Mouse (Mus musculus) urinary bladder, postnatal 4 days (tissue): ENCODE measurements around the gene Ntpcr.

Experiments used
- DNase-seq, 2 experiments: peaks; one replicate each; pipeline ENCODE4 v3.0.0; 2021 to 2022; ENCODE audit warnings: low spot score in 2 of 2

Ntpcr gene

DNA sequence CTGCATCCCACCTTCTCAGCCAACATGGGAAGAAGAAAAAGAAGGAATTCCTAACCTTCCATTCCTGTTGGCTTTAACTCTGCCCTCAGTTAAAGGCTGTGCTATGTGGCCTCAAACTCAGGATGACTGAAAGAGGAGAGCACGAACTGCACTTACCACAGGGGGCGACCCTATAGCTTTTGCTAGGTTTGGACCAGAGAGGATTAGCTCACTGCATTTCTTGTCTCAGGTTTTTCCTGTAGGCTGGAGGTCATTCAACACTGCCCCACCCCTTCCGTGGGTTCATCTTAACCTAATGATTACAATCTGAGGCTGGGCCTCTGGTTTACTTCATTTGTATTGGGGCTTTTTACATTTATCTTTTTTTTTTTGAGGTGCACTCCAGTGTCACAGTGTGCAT, 45.3 kb downstream of the Ntpcr start:
- no peak for DNase-seq

DNA sequence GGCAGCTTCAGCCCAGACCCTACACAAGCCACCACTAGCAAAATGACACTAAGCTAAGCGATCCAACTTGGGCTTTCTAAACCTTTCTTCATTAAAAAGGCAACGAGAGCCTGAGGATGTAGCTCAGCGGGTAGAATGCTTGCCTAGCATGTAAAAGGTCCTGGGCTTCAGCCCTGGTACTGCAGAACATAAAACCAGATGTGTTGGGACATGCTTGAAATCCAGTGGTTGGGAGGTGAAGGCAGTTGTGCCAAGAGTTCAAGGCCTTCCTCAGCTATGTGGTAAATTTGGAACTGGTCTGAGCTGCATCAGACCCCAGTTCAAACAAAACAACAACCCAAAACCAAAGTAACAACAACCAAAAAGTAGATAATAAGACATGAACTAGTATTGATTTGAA, 46.6 kb downstream of the Ntpcr start:
- no peak for DNase-seq

DNA sequence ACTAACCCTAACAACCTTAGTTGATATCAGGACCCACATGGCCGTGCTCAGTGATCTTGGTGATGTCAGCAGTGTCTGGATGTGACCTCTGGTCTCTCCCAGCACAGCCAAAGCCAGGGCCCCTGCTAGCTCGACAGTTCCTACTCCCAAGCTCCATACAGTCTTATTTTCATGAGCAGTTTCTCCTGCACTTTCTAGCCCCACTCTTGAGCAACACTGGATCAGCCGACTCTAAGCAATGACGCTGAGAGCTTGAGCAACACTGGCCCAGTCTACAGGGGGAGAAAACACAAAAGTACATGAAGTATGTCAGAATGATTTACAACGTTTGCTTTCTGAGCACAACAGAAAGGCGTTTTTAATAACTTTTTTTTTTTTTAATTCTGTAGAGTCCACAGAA, 47.0 kb downstream of the Ntpcr start:
- no peak for DNase-seq

DNA sequence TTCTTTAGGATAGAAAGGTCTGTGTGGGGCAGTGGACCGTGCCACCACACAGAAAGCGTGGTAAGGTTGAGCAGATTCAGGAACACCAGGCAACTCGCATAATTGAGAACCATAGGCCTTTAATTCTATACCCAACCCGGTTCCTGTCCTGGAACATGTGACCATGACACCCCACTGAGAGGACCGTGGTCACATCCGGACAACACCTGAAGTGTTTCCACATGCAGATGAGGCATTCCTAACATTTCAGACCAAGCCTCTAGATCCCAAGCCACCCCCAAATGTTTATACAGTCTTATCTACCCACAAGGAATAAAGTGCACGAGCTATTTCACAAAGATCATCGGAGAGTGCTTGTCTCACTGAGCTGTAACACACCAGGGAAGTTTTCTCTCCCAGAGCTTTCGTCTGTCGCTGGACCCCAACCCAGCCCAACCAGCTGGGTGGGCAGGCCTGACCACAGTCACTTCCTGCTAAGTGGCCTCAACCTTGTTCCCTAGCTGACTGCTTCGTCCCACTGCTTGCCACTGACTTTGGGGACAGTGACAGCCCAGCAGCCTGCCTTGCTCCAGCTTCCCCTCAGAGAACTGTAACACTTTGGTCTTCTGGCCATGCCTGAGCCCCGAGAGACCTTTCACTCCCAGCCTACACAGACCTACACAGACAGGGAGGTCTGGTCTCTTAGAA, 47.9 kb downstream of the Ntpcr start:
- DNase-seq, result no peak

DNA sequence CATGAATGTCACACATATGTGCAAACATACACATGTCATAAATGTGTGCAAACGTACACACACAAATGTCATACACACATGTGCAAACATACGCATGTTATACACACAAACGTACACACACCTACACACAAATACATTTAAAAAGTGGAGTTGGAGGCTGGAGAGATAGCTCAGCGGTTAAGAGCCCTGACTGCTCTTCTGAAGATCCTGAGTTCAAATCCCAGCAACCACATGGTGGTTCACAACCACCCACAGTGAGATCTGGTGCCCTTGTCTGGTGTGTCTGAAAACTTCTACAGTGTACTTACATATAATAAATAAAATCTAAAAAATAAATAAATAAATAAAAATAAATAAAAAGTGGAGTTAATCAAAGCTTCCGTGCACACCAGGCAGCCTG, 49.2 kb downstream of the Ntpcr start:
- DNase-seq, result no peak

DNA sequence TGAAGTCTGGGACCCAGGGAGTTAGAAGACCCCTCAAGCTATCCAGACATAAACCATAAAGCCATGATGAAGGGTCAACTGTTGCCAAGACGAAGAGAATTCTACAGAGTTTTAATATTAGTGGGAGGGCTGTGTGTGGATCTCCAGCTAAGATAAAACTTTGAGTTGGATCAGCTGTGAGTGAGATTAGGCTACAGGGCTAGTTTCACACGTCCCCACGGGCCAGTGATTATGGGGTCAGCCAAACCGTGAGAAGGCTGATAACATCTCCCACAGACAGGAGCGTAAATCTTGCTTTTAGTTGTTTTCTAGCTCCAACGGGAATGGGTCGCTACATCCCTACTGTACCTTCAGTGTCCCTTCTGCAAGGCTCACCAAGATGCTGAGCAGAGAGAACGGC, 49.9 kb downstream of the Ntpcr start:
- no peak for DNase-seq

DNA sequence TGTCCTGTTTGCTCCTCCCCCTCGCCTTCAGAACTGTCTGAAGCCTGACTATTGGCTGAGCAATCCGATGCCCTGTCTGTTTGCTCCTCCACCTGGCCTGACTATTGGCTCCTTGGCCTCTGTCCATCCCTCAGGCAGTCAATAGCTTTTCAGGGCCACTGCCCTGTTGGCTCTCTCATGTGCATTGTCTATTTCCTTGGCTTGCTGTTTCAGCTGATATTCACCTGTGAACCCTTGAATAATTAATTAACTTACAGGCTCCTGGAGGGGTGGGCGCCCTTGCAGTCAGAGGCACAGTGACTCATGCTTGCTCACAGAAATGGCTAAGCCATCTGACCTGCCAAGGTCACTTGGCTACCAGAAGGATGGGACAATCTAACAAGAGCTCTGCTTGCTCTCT, 52.4 kb downstream of the Ntpcr start:
- DNase-seq, result no peak

DNA sequence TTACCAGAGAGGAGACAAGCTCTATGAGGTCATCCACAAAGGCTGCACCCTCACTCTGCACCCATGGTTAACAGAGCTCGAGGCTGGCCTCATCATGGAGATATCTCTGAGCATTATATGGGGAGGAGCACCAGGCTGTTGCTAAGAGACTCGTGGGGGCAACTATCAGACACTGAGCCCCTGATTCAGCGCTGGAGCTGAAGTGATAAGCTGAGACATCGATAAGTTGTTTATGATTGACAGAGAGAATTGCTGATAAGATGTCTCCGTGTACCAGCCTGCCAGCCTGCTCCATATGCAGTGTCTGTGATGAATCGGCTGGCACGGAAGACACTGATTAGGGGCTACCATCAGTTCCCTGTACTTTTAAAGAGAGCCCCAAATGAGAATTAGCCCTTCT, 57.1 kb downstream of the Ntpcr start:
- no peak for DNase-seq

DNA sequence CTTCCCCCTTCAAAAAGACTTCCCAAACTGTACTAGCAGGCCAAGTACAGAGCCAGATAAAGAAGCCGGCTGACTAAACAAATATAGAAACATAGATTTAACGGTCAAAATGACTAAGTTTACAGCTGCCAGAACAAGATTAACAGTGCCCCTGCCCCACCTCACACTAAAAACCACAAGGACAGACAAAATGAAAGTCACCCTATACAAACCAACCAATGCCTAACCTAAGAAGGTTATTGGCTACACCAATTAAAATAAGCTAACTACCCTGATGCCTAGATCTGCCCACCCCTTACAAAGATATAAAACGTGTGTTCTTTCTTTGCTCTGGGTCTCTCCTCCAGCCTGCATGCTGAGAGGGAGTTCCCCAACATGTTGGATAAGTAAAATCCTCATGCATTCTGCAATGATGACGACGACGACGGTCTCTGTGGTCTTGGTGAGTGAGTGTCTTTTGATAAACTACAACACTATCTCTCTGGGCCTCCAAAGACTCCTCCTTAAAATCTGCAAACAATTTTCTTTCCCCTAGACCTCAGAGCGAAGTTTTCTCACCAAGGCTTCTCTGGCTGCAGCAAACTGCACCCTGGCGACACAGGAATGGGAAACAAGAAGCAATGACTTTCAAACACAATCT, 63.2 kb downstream of the Ntpcr start:
- no peak for DNase-seq

DNA sequence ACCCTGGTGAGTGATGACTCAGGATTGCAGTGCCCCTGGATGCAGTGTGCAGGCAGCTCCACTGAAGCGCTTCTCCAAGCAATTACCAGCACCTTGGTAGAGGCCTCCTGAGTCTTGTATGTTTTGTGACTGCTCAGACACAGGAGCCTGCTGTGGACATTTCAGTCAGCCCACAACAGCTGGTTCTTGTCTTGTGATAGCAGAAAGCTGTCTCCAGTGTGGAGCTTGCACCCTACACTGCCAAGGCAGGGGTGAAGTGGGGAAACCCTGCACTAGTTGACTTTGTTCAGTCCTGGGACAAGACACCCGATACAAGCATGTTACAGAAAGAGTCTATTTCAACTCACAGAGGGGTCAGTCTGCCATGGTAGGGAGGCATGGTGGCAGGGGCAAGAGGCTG, 65.6 kb downstream of the Ntpcr start:
- no peak for DNase-seq

DNA sequence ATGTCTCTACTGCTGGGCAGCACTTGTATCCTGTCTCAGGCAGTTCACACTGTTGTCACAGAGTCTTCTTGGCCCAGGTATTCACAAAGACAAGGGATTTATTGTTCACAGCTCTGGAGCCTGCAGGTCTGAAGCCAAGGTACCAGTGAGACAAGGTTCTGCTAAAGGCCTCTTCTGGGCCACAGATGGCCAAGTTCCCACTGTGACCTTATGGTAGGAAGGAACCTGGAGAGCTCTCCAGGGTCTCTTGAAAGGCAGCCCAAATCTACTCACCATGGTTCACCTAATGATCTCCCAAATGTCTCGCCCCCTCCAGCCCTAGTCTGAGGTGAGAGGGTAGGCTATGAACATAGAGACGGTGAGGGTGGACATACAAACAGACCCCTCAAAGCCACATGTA, 67.2 kb downstream of the Ntpcr start:
- no peak for DNase-seq
